8 mouse cellular contexts compared by ENCODE assay signal in the genomic region with DNA sequence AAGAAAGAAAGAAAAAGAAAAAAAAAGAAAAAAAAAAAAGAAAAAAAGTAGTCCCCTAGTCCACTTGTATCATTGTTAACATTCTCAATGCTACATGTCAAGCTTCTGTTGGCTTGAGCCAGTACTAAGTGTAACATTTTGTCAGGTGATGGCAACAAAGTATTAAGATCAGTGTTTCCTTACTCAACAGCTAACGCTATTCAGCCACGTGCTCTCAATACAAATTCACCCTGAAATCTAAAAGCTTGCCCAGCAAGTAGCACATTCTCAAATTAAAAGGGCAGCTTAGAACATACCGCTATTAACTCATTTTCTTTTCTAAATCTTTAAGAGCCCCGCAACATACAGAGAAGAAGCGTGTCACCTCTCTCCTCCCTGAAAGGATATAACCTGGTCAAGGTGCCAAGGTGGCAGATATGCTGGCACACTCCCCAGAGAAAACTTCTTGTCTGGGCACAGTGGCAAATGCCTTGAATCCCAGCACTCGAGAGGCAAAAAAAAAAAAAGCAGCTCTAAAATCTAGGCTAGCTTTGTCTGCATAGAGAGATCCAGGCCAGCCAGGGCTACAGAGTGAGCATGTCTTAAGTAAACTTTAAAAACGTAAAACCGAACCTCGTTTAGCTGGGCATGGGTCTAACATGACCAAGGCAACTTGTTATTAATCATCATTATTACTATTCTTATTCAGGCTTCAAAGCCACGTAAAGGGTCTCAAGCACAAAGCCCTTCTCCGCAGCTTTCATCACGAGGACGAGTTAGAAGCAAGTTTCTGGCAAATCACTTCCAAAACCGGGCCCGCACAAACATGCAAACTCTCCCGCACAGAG. TPM values are rescaled to one million over a fixed set of nuclear protein-coding genes. Genes with fewer than 3 reads are reported as not detected.
A peak's percentile ranks its signal among the peaks of the same experiment; 100 is the strongest.
DNase-seq lines count a peak whose midpoint lies in the region; ATAC-seq and TF ChIP-seq lines count a peak whose summit lies in the region.

No protein-coding gene starts in this region.

- H3K9me3 ChIP-seq in forebrain, embryonic 13.5 days (replicated peaks) = no peaks in the 10 kb centered on the region
- no peaks in the 10 kb centered on the region for H3K9me3 ChIP-seq in hindbrain, embryonic 13.5 days
- no peaks in the 10 kb centered on the region for H3K9me3 ChIP-seq in liver, embryonic 12.5 days (replicated peaks)
- H3K9me3 ChIP-seq in neural tube, embryonic 12.5 days = no peaks in the 10 kb centered on the region

- H3K36me3 ChIP-seq in forebrain, embryonic 13.5 days (ENCODE audit: poor library complexity, severe bottlenecking) = peaks cover 5% of the 10 kb centered on the region
- H3K36me3 ChIP-seq in hindbrain, embryonic 13.5 days = no peaks in the 10 kb centered on the region
- peaks cover 21% of the 10 kb centered on the region for H3K36me3 ChIP-seq in liver, embryonic 12.5 days
- no peaks in the 10 kb centered on the region for H3K36me3 ChIP-seq in neural tube, embryonic 12.5 days

- peak overlapping the region; percentile 97 for H3K27ac ChIP-seq in layer of hippocampus, adult 2 months
- peak overlapping the region; percentile 97 for H3K27ac ChIP-seq in forebrain, embryonic 13.5 days
- peak overlapping the region; percentile 95 for H3K27ac ChIP-seq in hindbrain, embryonic 13.5 days
- peak overlapping the region; percentile 98 for H3K27ac ChIP-seq in liver, embryonic 12.5 days
- peak overlapping the region; percentile 93 for H3K27ac ChIP-seq in neural tube, embryonic 12.5 days

- H3K4me3 ChIP-seq in layer of hippocampus, adult 2 months = peak overlapping the region; percentile 97
- peak overlapping the region; percentile 69 for H3K4me3 ChIP-seq in forebrain, embryonic 13.5 days
- peak overlapping the region; percentile 82 for H3K4me3 ChIP-seq in hindbrain, embryonic 13.5 days
- H3K4me3 ChIP-seq in liver, embryonic 12.5 days = peak overlapping the region; percentile 98
- H3K4me3 ChIP-seq in neural tube, embryonic 12.5 days = peak overlapping the region; percentile 75

- H3K9ac ChIP-seq in forebrain, embryonic 13.5 days = peak overlapping the region; percentile 78
- H3K9ac ChIP-seq in hindbrain, embryonic 13.5 days = peak overlapping the region; percentile 84
- peak overlapping the region; percentile 96 for H3K9ac ChIP-seq in liver, embryonic 12.5 days
- H3K9ac ChIP-seq in neural tube, embryonic 12.5 days = peak overlapping the region; percentile 77

- under 1% methylated on average over 16 of the region's 16 CpGs for WGBS in forebrain, embryonic 13.5 days
- WGBS in hindbrain, embryonic 13.5 days = 2% methylated on average over 16 of the region's 16 CpGs
- 3% methylated on average over 16 of the region's 16 CpGs for WGBS in liver, embryonic 12.5 days (ENCODE audit: insufficient replicate concordance)
- WGBS in neural tube, embryonic 12.5 days = 2% methylated on average over 16 of the region's 16 CpGs

- peaks cover 12% of the 10 kb centered on the region for H3K4me1 ChIP-seq in forebrain, embryonic 13.5 days
- H3K4me1 ChIP-seq in hindbrain, embryonic 13.5 days (replicated peaks) = peaks cover 14% of the 10 kb centered on the region
- H3K4me1 ChIP-seq in liver, embryonic 12.5 days = peaks cover 38% of the 10 kb centered on the region
- peaks cover 12% of the 10 kb centered on the region for H3K4me1 ChIP-seq in neural tube, embryonic 12.5 days

- no peak for DNase-seq in layer of hippocampus, adult 2 months (ENCODE audit: low spot score in 2 of 2)
- DNase-seq in layer of hippocampus, adult 9-11 months = no peak
- DNase-seq in cerebellum, adult 11-12 months = peak; percentile 60
- no peak for DNase-seq in urinary bladder, adult 18-20 months (ENCODE audit: low spot score in 2 of 2)

- peak overlapping the region; percentile 77 for H3K4me2 ChIP-seq in forebrain, embryonic 13.5 days
- peak overlapping the region; percentile 69 for H3K4me2 ChIP-seq in hindbrain, embryonic 13.5 days
- H3K4me2 ChIP-seq in liver, embryonic 12.5 days = peak overlapping the region; percentile 88
- peak overlapping the region; percentile 74 for H3K4me2 ChIP-seq in neural tube, embryonic 12.5 days (replicated peaks)

- ATAC-seq in forebrain, embryonic 13.5 days = peak; percentile 3; the same call in 1 of the 2 replicates
- peak; percentile 11 for ATAC-seq in hindbrain, embryonic 13.5 days (ENCODE audit: low FRiP score)
- ATAC-seq in liver, embryonic 12.5 days = no peak
- peak; percentile 12 for ATAC-seq in neural tube, embryonic 12.5 days (ENCODE audit: low FRiP score, low read depth)

- no peak for TF ChIP-seq CTCF in layer of hippocampus, adult 2 months (conservative IDR thresholded peaks at IDR 0.05)

- no peaks in the 10 kb centered on the region for H3K27me3 ChIP-seq in forebrain, embryonic 13.5 days
- no peaks in the 10 kb centered on the region for H3K27me3 ChIP-seq in hindbrain, embryonic 13.5 days
- H3K27me3 ChIP-seq in liver, embryonic 12.5 days (replicated peaks) = no peaks in the 10 kb centered on the region
- no peaks in the 10 kb centered on the region for H3K27me3 ChIP-seq in neural tube, embryonic 12.5 days (replicated peaks)

RNA-seq across cellular contexts. Expression of gene Naa16, which starts 0.9 kb away (rescaled TPM):
- 10 to 100 TPM; 13.5 to 15.2 TPM for total RNA-seq in layer of hippocampus, adult 2 months (2021)
- polyA plus RNA-seq in forebrain, embryonic 13.5 days (2015; fragmentation: Nextera tagmentation; extraction: Ambion mirVana) = 38.9 and 42.7 TPM in 2 replicates
- 20.0 and 22.9 TPM in 2 replicates for polyA plus RNA-seq in hindbrain, embryonic 13.5 days (2015; fragmentation: Nextera tagmentation; extraction: Ambion mirVana)
- 42.0 and 45.5 TPM in 2 replicates for polyA plus RNA-seq in liver, embryonic 12.5 days (2016; fragmentation: Nextera tagmentation; extraction: Ambion mirVana)
- 31.6 and 31.7 TPM in 2 replicates for polyA plus RNA-seq in neural tube, embryonic 12.5 days (2016; fragmentation: Nextera tagmentation; extraction: Ambion mirVana)

RNA-seq across cellular contexts. Expression of gene Mtrf1, which starts 7.9 kb away (rescaled TPM):
- total RNA-seq in layer of hippocampus, adult 2 months (2021) = 1 to 10 TPM; 6.0 to 6.2 TPM
- 9.8 and 11.3 TPM in 2 replicates for polyA plus RNA-seq in forebrain, embryonic 13.5 days (2015; fragmentation: Nextera tagmentation; extraction: Ambion mirVana)
- 11.2 and 12.4 TPM in 2 replicates for polyA plus RNA-seq in hindbrain, embryonic 13.5 days (2015; fragmentation: Nextera tagmentation; extraction: Ambion mirVana)
- 6.7 and 7.3 TPM in 2 replicates for polyA plus RNA-seq in liver, embryonic 12.5 days (2016; fragmentation: Nextera tagmentation; extraction: Ambion mirVana)
- polyA plus RNA-seq in neural tube, embryonic 12.5 days (2016; fragmentation: Nextera tagmentation; extraction: Ambion mirVana) = 9.5 and 12.0 TPM in 2 replicates

RNA-seq across cellular contexts. Expression of gene Kbtbd7, which starts 36.7 kb away (rescaled TPM):
- total RNA-seq in layer of hippocampus, adult 2 months (2021) = 10 to 100 TPM; 39.9 to 44.0 TPM
- 16.0 and 16.6 TPM in 2 replicates for polyA plus RNA-seq in forebrain, embryonic 13.5 days (2015; fragmentation: Nextera tagmentation; extraction: Ambion mirVana)
- polyA plus RNA-seq in hindbrain, embryonic 13.5 days (2015; fragmentation: Nextera tagmentation; extraction: Ambion mirVana) = 15.4 and 16.4 TPM in 2 replicates
- 5.7 and 6.2 TPM in 2 replicates for polyA plus RNA-seq in liver, embryonic 12.5 days (2016; fragmentation: Nextera tagmentation; extraction: Ambion mirVana)
- 17.7 and 20.5 TPM in 2 replicates for polyA plus RNA-seq in neural tube, embryonic 12.5 days (2016; fragmentation: Nextera tagmentation; extraction: Ambion mirVana)
